Mouse (Mus musculus): ENCODE measurements around the gene Oit1.

Oit1 gene

GRCm38 (mm10) chr14:8335947-8336346 lies 42.6 kb downstream of the Oit1 start:
- DNase-seq (ENCODE audit: low read depth, low spot score), result no peak

- no peak for DNase-seq (ENCODE audit: low read depth, low spot score)
Measured at GRCm38 (mm10) chr14:8334511-8334910, 44.0 kb downstream of the Oit1 start.

GRCm38 (mm10) chr14:8332314-8333252 lies 46.0 kb downstream of the Oit1 start:
- no peak for DNase-seq (ENCODE audit: low read depth, low spot score)

GRCm38 (mm10) chr14:8331307-8331905 lies 47.1 kb downstream of the Oit1 start:
- no peak for DNase-seq (ENCODE audit: low read depth, low spot score)

GRCm38 (mm10) chr14:8330390-8330789 lies 48.2 kb downstream of the Oit1 start:
- no peak for DNase-seq (ENCODE audit: low read depth, low spot score)

- no peak for DNase-seq (ENCODE audit: low read depth, low spot score)
Measured at GRCm38 (mm10) chr14:8329552-8329951, 49.0 kb downstream of the Oit1 start.

- DNase-seq (ENCODE audit: low read depth, low spot score), result no peak
Measured at GRCm38 (mm10) chr14:8327371-8327770, 51.2 kb downstream of the Oit1 start.

- no peak for DNase-seq (ENCODE audit: low read depth, low spot score)
Measured at GRCm38 (mm10) chr14:8326961-8327360, 51.6 kb downstream of the Oit1 start.

- no peak for DNase-seq (ENCODE audit: low read depth, low spot score)
Measured at GRCm38 (mm10) chr14:8325746-8326145, 52.8 kb downstream of the Oit1 start.

GRCm38 (mm10) chr14:8320528-8320927 lies 58.0 kb downstream of the Oit1 start:
- DNase-seq (ENCODE audit: low read depth, low spot score), result no peak

- DNase-seq (ENCODE audit: low read depth, low spot score), result no peak
Measured at GRCm38 (mm10) chr14:8317194-8318097, 61.1 kb downstream of the Oit1 start, which contains the start of gene Fam107a. TSS of gene Fam107a (minus strand) at chr14:8318023.

- no peak for DNase-seq (ENCODE audit: low read depth, low spot score)
Measured at GRCm38 (mm10) chr14:8316366-8317193, 62.0 kb downstream of the Oit1 start.

- no peak for DNase-seq (ENCODE audit: low read depth, low spot score)
Measured at GRCm38 (mm10) chr14:8315169-8315568, 63.4 kb downstream of the Oit1 start.

- DNase-seq (ENCODE audit: low read depth, low spot score), result no peak
Measured at GRCm38 (mm10) chr14:8314536-8314935, 64.0 kb downstream of the Oit1 start.

GRCm38 (mm10) chr14:8313877-8314276 lies 64.7 kb downstream of the Oit1 start:
- no peak for DNase-seq (ENCODE audit: low read depth, low spot score)

GRCm38 (mm10) chr14:8309621-8310141 lies 68.9 kb downstream of the Oit1 start:
- no peak for DNase-seq (ENCODE audit: low read depth, low spot score)

GRCm38 (mm10) chr14:8308650-8309049 lies 69.9 kb downstream of the Oit1 start:
- DNase-seq (ENCODE audit: low read depth, low spot score), result no peak

- DNase-seq (ENCODE audit: low read depth, low spot score), result no peak
Measured at GRCm38 (mm10) chr14:8306884-8307283, 71.7 kb downstream of the Oit1 start.

GRCm38 (mm10) chr14:8305014-8305413 lies 73.5 kb downstream of the Oit1 start:
- DNase-seq (ENCODE audit: low read depth, low spot score), result no peak

GRCm38 (mm10) chr14:8304082-8304481 lies 74.5 kb downstream of the Oit1 start:
- no peak for DNase-seq (ENCODE audit: low read depth, low spot score)

- DNase-seq (ENCODE audit: low read depth, low spot score), result no peak
Measured at GRCm38 (mm10) chr14:8302687-8303086, 75.9 kb downstream of the Oit1 start.
